In the genomic region with DNA sequence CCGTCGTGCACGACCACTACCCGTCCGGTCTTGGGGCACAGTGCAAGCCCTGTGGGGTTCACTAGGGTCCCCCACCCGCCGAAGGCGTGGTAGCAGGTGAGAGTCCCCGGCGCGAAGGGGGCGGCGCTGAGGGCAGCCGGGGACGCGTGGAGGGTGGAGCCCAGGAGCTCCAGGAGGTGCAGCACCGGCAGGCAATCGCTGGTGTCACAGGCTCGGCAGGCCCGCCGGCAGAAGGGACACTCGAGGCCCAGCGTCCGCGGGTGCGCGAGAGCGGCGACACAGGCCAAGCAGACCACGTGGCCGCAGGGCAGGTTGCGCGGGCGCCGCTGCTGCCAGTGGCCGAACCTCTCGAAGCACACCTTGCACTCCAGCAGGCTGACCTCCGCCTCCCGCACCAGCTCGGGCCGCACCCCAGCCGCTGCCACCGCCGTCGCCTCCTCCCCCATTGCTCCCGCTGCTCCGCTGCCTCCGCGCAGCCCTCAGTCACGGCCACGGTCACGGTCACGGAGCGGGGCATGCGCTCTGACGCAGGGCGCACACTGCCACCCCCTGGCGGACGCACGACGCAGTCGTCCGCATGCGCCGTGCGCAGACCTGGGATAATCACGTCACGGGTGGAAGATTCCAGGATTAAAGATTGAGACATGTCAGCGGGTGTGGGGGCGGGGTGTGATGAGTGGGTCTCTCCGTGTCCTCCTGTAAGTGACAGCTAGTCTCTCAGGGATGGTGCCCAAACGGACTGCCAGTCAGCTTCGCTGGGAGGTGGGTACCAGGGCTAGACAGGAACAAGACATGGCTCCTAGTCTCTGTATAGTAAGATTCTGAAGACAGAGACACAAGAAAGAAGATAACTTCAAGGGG, we compare ENCODE assay signal across 8 mouse cellular contexts. TPM values are rescaled to one million over a fixed set of nuclear protein-coding genes. Genes with fewer than 3 reads are reported as not detected.
A peak's percentile ranks its signal among the peaks of the same experiment; 100 is the strongest.
DNase-seq lines count a peak whose midpoint lies in the region; ATAC-seq and TF ChIP-seq lines count a peak whose summit lies in the region.

Gene Nhlrc1 (minus strand): TSS at position 517 of the 861 bp plus-strand sequence.

- DNase-seq in ES-E14 (ENCODE audit: low read depth, low spot score) = peak; percentile 39
- peak; percentile 91 to 93 for DNase-seq in cerebellum, postnatal 10 days
- DNase-seq in frontal cortex, postnatal 10 days (ENCODE audit: low spot score in 2 of 2) = peak; percentile 75 to 77
- peak; percentile 85 for DNase-seq in hindbrain, embryonic 11.5 days (ENCODE audit: low spot score)
- peak; percentile 84 for DNase-seq in layer of hippocampus, adult 9-11 months
- peak; percentile 68 for DNase-seq in testis, postnatal 14 days (ENCODE audit: low spot score)

- peak; percentile 97 for TF ChIP-seq CTCF in olfactory bulb, adult 2 months (IDR thresholded peaks at IDR 0.05; ENCODE audit: insufficient read depth, low read depth, low read length)

- 4% methylated on average over 64 of the region's 73 CpGs for WGBS in hindbrain, embryonic 11.5 days
- 4% methylated on average over 72 of the region's 73 CpGs for WGBS in lung, embryonic 15.5 days
- 3% methylated on average over 73 of the region's 73 CpGs for WGBS in olfactory bulb, adult 2 months

- in situ Hi-C loops in ES-E14 (cut with MboI; ENCODE audit: low sequenced_read_pairs in 2 of 2, unreplicated experiment in 2 of 2) = loop anchor here (10.0 to 25.0 kb wide), 2 partner anchors 177 to 190 kb away; no protein-coding TSS in a partner anchor

- H3K9ac ChIP-seq in ES-E14 (ENCODE audit: insufficient read depth, low read depth, low read length, poor library complexity, severe bottlenecking) = peak within 1 kb of the TSS; percentile 73
- H3K9ac ChIP-seq in hindbrain, embryonic 11.5 days (ENCODE audit: low read depth, low read length) = peak within 1 kb of the TSS; percentile 66
- H3K9ac ChIP-seq in lung, embryonic 15.5 days = peak within 1 kb of the TSS; percentile 50

- 0 out of 2 replicates have a peak, but pooled peaks cover 3% of the 10 kb centered on the region for H3K9me3 ChIP-seq in ES-E14 (ENCODE audit: control insufficient read depth, insufficient read depth, low read depth, low read length)
- H3K9me3 ChIP-seq in hindbrain, embryonic 11.5 days (ENCODE audit: control insufficient read depth, low read length) = no peaks in the 10 kb centered on the region; the same call in 1 of the 2 replicates
- peaks cover 12% of the 10 kb centered on the region; the same call in 1 of the 2 replicates for H3K9me3 ChIP-seq in lung, embryonic 15.5 days

- H3K4me1 ChIP-seq in ES-E14 (ENCODE audit: control insufficient read depth in 2 of 2, insufficient read depth in 2 of 2, low read length in 2 of 2, poor library complexity in 1 of 2) = 0 out of 4 replicates have a peak, but pooled peaks cover 0 to 2% of the 10 kb centered on the region in 2 experiments
- H3K4me1 ChIP-seq in hindbrain, embryonic 11.5 days (replicated peaks; ENCODE audit: control insufficient read depth, insufficient read depth, low read length) = no peaks in the 10 kb centered on the region; the same call in 1 of the 2 replicates
- peaks cover 13% of the 10 kb centered on the region for H3K4me1 ChIP-seq in lung, embryonic 15.5 days
- peaks cover 15% of the 10 kb centered on the region for H3K4me1 ChIP-seq in olfactory bulb, adult 2 months (ENCODE audit: control insufficient read depth, insufficient read depth, low read length)

- peaks cover 10% of the 10 kb centered on the region for H3K27me3 ChIP-seq in hindbrain, embryonic 11.5 days (ENCODE audit: control insufficient read depth, insufficient read depth, low read length)
- no peaks in the 10 kb centered on the region for H3K27me3 ChIP-seq in lung, embryonic 15.5 days

- peak within 1 kb of the TSS; percentile 87 for H3K4me2 ChIP-seq in hindbrain, embryonic 11.5 days (replicated peaks; ENCODE audit: low read depth, low read length)
- peak within 1 kb of the TSS; percentile 100 for H3K4me2 ChIP-seq in lung, embryonic 15.5 days

- no peak within 1 kb of the TSS for H3K27ac ChIP-seq in ES-E14 (ENCODE audit: insufficient read depth, low read depth, low read length, poor library complexity, severe bottlenecking)
- H3K27ac ChIP-seq in hindbrain, embryonic 11.5 days (ENCODE audit: low read depth, low read length) = no peak within 1 kb of the TSS
- no peak within 1 kb of the TSS for H3K27ac ChIP-seq in lung, embryonic 15.5 days
- no peak within 1 kb of the TSS for H3K27ac ChIP-seq in olfactory bulb, adult 2 months (ENCODE audit: insufficient read depth, low read depth, low read length)

- peak within 1 kb of the TSS; percentile 63 to 82 for H3K4me3 ChIP-seq in ES-E14 (ENCODE audit: insufficient read depth in 1 of 2, low read depth in 1 of 2, low read length in 2 of 2, poor library complexity in 1 of 2, severe bottlenecking in 1 of 2)
- H3K4me3 ChIP-seq in hindbrain, embryonic 11.5 days (ENCODE audit: low read depth, low read length) = peak within 1 kb of the TSS; percentile 55
- H3K4me3 ChIP-seq in lung, embryonic 15.5 days = peak within 1 kb of the TSS; percentile 58
- peak within 1 kb of the TSS; percentile 78 for H3K4me3 ChIP-seq in olfactory bulb, adult 2 months (ENCODE audit: insufficient read depth, low read depth, low read length)

- TF ChIP-seq POLR2A in olfactory bulb, adult 2 months (IDR thresholded peaks at IDR 0.05; ENCODE audit: insufficient read depth, low read depth, low read length) = peak; percentile 42; the same call in 1 of the 2 replicates

- H3K36me3 ChIP-seq in ES-E14 (ENCODE audit: control insufficient read depth, insufficient read depth, low read length, poor library complexity, severe bottlenecking) = no peaks in the 10 kb centered on the region
- no peaks in the 10 kb centered on the region for H3K36me3 ChIP-seq in hindbrain, embryonic 11.5 days (ENCODE audit: control insufficient read depth, insufficient read depth, low read length)
- no peaks in the 10 kb centered on the region for H3K36me3 ChIP-seq in lung, embryonic 15.5 days

- peak; percentile 82 for ATAC-seq in hindbrain, embryonic 11.5 days (ENCODE audit: low FRiP score)
- ATAC-seq in lung, embryonic 15.5 days (ENCODE audit: borderline replicate concordance, extremely low read depth, low FRiP score, low TSS enrichment) = peak; percentile 82

TF ChIP-seq in ES-E14, 5 proteins besides CTCF, POLR2A, EP300 and RAD21:
- TF ChIP-seq CHD2 (IDR thresholded peaks at IDR 0.05; ENCODE audit: low read depth, low read length) = no peak
- TF ChIP-seq HCFC1 (IDR thresholded peaks at IDR 0.05; ENCODE audit: borderline replicate concordance, insufficient read depth, low read length) = peak; percentile 26; the same call in 1 of the 2 replicates
- TF ChIP-seq ZNF384 (IDR thresholded peaks at IDR 0.05; ENCODE audit: low read depth, low read length) = no peak
- TF ChIP-seq MAFK (IDR thresholded peaks at IDR 0.05; ENCODE audit: insufficient read depth, low read depth, low read length) = no peak
- 0 out of 2 replicates have a peak, but pooled peaks have one; percentile 21 for TF ChIP-seq ZC3H11A (IDR thresholded peaks at IDR 0.05; ENCODE audit: borderline replicate concordance, low read depth, low read length)

RNA-seq across cellular contexts. Expression of gene Nhlrc1, which starts in this region (rescaled TPM):
- total RNA-seq in ES-E14 (2012; rRNA removed) = 2.2 and 3.6 TPM in 2 replicates
- polyA plus RNA-seq in hindbrain, embryonic 11.5 days (2014; fragmentation: Nextera tagmentation; extraction: Ambion mirVana) = 5.7 and 6.8 TPM in 2 replicates
- 3.4 and 4.3 TPM in 2 replicates for polyA plus RNA-seq in lung, embryonic 15.5 days (2015; fragmentation: Nextera tagmentation; extraction: Ambion mirVana)
- not detected in 2 replicates for polyA plus RNA-seq in olfactory bulb, adult 2 months (2012; ENCODE audit: insufficient read depth, insufficient read length, low replicate concordance, missing spikeins)

Comparison
In these comparisons a context has a peak if more than half of its experiments do, and no peak if none do; other contexts are left out.
1. DNase-seq: peak in every context shown above with its lines; median percentile 92 in cerebellum, postnatal 10 days; 85 in hindbrain, embryonic 11.5 days; 84 in layer of hippocampus, adult 9-11 months; 76 in frontal cortex, postnatal 10 days; 68 in testis, postnatal 14 days; 39 in ES-E14.